Mouse (Mus musculus) lung, embryonic 14.5 days (tissue): Measurements from ENCODE around the gene H2-Ke6. TPM values are rescaled to one million over a fixed set of nuclear protein-coding genes. Genes with fewer than 3 reads are reported as not detected.
"Not testable (repeated sequence)": the region's sequence is repeated elsewhere in the genome, so short reads cannot be mapped to it uniquely, and the experiment has no call there.

Experiments
- ATAC-seq: fragments of 200-750 bp; cut with Nextera tagmentation; 2 replicates; pipeline ENCODE4 v1.8.0; 2017; ENCODE audit warnings: mild to moderate bottlenecking, moderate TSS enrichment, moderate library complexity; ENCODE audit not compliant: insufficient read depth
- DNase-seq: peaks from one replicate; pipeline ENCODE4 v3.0.0-alpha.2; 2015
- H3K27ac ChIP-seq: fragments of 300-500 bp; sonication (generic); 2 replicates; pipeline ENCODE4 v1.5.1; 2014; ENCODE audit warnings: low read depth, mild to moderate bottlenecking, moderate library complexity
- H3K27me3 ChIP-seq: fragments of 300-500 bp; sonication (generic); 2 replicates; pipeline ENCODE4 v1.6.1; 2014; ENCODE audit warnings: low read length, control low read depth; ENCODE audit not compliant: insufficient read depth
- H3K36me3 ChIP-seq: fragments of 300-500 bp; sonication (generic); 2 replicates; pipeline ENCODE4 v1.6.1; 2014; ENCODE audit warnings: control low read depth; ENCODE audit not compliant: insufficient read depth
- H3K4me1 ChIP-seq: fragments of 300-500 bp; sonication (generic); 2 replicates; pipeline ENCODE4 v1.6.1; 2014; ENCODE audit warnings: antibody characterized with exemption, control low read depth; ENCODE audit not compliant: insufficient read depth
- H3K4me2 ChIP-seq: fragments of 300-500 bp; sonication (generic); 2 replicates; pipeline ENCODE4 v1.6.1; 2014; ENCODE audit warnings: mild to moderate bottlenecking
- H3K4me3 ChIP-seq: fragments of 300-500 bp; sonication (generic); 2 replicates; pipeline ENCODE4 v1.5.1; 2014; ENCODE audit warnings: low read depth, low read length
- H3K9ac ChIP-seq: fragments of 300-500 bp; sonication (generic); 2 replicates; pipeline ENCODE4 v1.6.1; 2014
- H3K9me3 ChIP-seq: fragments of 300-500 bp; sonication (generic); 2 replicates; pipeline ENCODE4 v1.6.1; 2016; ENCODE audit warnings: low read depth, low read length, control low read depth
- CTCF ChIP-seq: IDR thresholded peaks from 2 replicates; pipeline ENCODE4 v1.5.1; 2016; ENCODE audit warnings: antibody characterized with exemption, low read depth
- WGBS: fragments of 180-500 bp; shearing (Covaris S2); extraction: QIAGEN DNeasy Blood & Tissue Kit; methylation state at CpG from one replicate; pipeline ENCODE4 v1.1.7; 2014; 5-methylcytosine and 5-hydroxymethylcytosine counted together
- polyA plus RNA-seq: library from polyadenylated mRNA; unstranded; fragments of >200 nt; fragmentation: Nextera tagmentation; extraction: Ambion mirVana; gene quantifications from 2 replicates; pipeline ENCODE4 v1.2.1, GENCODE M21; 2014

The H2-Ke6 gene
- polyA plus RNA-seq, 1 experiment from 2014 or later, result 40.6 TPM

DNA sequence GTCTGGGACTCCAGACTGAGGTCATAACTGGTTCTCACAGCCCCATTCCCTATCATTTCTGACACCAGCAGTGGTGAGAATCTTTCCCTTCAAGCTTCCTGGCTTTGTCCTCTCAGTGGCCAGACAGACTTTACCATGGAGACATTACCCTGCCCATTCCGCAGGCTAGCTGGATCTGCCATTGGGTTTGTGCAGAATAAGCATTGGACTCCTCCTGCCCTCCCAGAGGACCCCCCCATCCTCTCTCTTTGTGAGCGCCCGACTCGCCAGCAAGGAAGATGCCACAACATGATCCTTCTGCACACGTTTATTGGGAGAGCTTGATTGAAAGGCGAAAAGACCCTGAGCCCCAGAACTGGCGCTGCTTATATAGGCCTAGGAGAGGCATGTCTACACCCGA, 14.4 kb downstream of the H2-Ke6 start:
- ATAC-seq, result no peak
- 89% methylated on average over 8 of the region's 8 CpGs for WGBS
- TF ChIP-seq CTCF, result no peak

DNA sequence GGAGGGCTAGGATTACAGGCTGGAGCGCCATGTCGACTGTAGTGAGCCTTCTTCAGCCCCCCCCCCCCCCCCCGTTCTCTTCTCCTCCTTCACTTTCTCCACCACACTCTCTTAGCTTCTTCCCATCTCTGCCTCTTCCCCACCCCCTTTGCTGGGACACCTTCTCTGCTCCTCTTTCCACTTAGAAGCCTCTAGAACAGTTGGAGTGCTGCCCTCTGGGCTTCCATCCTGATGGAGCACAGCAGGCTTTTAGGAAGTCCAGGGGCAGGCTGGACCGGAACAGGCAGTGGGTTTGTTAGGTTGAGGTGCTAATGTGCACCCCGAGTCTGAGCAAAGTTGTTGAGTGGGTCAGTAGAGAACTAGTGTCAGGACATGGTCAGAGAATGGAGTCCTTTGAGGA, 17.7 kb downstream of the H2-Ke6 start:
- Histone ChIP-seq H3K4me2 (no peak overlapping the region), H3K27me3 (no peaks in the 10 kb centered on the region), H3K27ac (no peak overlapping the region), H3K4me1 (no peaks in the 10 kb centered on the region), H3K4me3 (no peak overlapping the region), H3K36me3 (no peaks in the 10 kb centered on the region), H3K9ac (no peak overlapping the region), H3K9me3 (no peaks in the 10 kb centered on the region)
- DNase-seq (no peak), ATAC-seq (no peak)
- WGBS, result 57% methylated on average over 4 of the region's 5 CpGs
- TF ChIP-seq CTCF, result no peak

More for the DNA sequence above, 14.4 kb downstream of the H2-Ke6 start:
- no peak for DNase-seq
- H3K4me2 ChIP-seq, result no peak overlapping the region
- no peak overlapping the region for H3K9ac ChIP-seq
- no peaks in the 10 kb centered on the region for H3K36me3 ChIP-seq
- H3K27ac ChIP-seq, result no peak overlapping the region
- no peak overlapping the region for H3K4me3 ChIP-seq
- H3K27me3 ChIP-seq, result no peaks in the 10 kb centered on the region
- H3K9me3 ChIP-seq, result no peaks in the 10 kb centered on the region
- no peaks in the 10 kb centered on the region for H3K4me1 ChIP-seq

DNA sequence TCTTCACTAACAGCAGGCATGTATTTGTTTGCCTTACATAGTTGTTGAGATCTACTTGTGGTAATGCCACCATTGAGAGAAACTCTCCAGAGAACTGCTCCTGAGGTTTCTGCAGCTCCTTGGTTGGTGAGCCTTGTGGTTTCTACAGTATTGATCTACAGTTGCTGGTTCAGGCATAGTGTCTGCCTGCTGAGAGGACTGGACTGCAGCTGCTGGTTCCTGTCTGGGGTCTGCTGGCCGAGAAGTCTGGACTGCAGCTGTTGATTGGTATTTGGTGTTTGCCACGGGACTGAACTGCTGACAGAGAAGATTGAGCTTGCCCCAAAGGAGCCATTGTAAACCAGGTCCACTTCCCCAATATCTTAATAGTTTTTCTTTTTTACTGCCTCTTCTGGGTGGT, 21.3 kb downstream of the H2-Ke6 start:
- no peak for TF ChIP-seq CTCF
- Histone ChIP-seq H3K36me3 (no peaks in the 10 kb centered on the region), H3K9me3 (no peaks in the 10 kb centered on the region), H3K4me3 (no peak overlapping the region), H3K27me3 (0 out of 2 replicates have a peak, but pooled peaks cover 3% of the 10 kb centered on the region), H3K27ac (no peak overlapping the region), H3K9ac (no peak overlapping the region), H3K4me2 (no peak overlapping the region), H3K4me1 (no peaks in the 10 kb centered on the region)
- ATAC-seq (no peak), DNase-seq (no peak)
- WGBS, result 32% methylated on average over 2 of the region's 2 CpGs

DNA sequence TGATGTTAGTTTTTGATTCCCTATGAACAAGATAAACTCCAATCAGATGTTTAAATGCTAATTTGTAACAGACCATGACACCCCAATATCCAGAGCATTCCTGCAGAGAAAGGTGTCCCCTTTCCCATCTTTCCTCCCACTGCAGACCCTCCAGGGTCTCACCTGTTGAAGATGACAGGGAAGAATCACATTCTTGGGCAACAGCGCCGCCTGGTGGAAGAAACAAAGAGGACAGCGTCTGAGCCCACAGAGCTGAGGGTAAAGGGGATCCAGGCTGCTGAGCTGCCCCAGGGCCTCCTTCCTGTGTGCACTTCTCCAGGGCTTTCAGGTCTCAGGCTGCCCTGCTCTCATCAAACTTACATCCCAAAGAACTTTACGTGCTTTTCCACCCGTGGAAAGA, 24.4 kb downstream of the H2-Ke6 start:
- no peaks in the 10 kb centered on the region for H3K4me1 ChIP-seq
- no peaks in the 10 kb centered on the region for H3K9me3 ChIP-seq
- peak; percentile 81 for TF ChIP-seq CTCF
- no peak overlapping the region for H3K4me3 ChIP-seq
- no peak overlapping the region for H3K27ac ChIP-seq
- no peak overlapping the region for H3K4me2 ChIP-seq
- ATAC-seq (no peak), DNase-seq (peak; percentile 68)
- H3K9ac ChIP-seq, result no peak overlapping the region
- whole genome bisulfite sequencing, result 3% methylated on average over 5 of the region's 5 CpGs
- peaks cover 22% of the 10 kb centered on the region for H3K27me3 ChIP-seq
- H3K36me3 ChIP-seq, result no peaks in the 10 kb centered on the region

DNA sequence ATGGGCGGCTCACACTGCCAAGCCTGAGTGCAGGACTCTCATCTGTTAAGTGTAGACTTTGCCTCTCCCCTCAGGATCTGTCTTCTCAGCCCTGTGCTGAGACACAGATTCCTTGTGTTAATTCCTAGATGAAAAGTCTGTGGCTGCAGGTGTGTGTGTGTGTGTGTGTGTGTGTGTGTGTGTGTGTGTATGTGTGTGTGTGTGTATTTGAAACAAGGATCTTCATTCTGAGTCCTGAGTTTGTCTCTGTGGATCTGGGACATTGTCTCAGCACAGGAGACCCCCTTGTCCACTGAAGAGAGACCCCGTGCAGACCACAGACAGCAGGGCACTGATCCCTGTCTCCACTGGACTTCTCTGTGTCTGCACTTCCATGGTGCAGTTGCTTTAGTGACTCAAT, 27.1 kb downstream of the H2-Ke6 start:
- Histone ChIP-seq H3K27me3 (peaks cover 22% of the 10 kb centered on the region), H3K4me3 (peak overlapping the region; percentile 52; the same call in 1 of the 2 replicates)
- DNase-seq, H3K9ac ChIP-seq, H3K36me3 ChIP-seq, H3K4me2 ChIP-seq, H3K4me1 ChIP-seq, ATAC-seq, H3K27ac ChIP-seq, H3K9me3 ChIP-seq: not testable (repeated sequence)
- 42% methylated on average over 2 of the region's 2 CpGs for WGBS

DNA sequence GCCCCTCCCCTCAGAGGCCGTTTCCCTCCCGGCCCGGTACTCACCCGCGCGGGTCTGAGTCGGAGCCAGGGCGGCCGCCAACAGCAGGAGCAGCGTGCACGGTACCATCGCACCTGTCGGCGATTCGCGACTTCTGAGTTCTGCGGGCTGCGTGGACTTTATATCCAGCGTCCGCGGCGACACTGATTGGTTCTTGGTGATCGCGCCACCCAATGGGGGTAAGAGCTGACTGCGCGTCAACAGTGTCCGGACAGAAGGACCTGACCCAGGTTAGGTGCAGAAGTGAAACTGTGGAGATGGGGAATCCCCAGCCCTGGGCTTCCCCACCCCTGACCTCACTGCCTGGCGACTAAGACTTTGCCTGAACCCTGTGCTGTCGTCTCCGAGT, 27.7 kb downstream of the H2-Ke6 start, which contains the start of gene H2-K1:
TSS of gene H2-K1 (minus strand) at position 198 of the 388 bp plus-strand sequence.
- DNase-seq (peak; percentile 83), ATAC-seq (peak; percentile 83)
- WGBS, result 1% methylated on average over 28 of the region's 30 CpGs
- TF ChIP-seq CTCF, result no peak
- no peaks in the 10 kb centered on the region for H3K36me3 ChIP-seq
- peak within 1 kb of the TSS; percentile 52 for H3K4me3 ChIP-seq
- H3K9ac ChIP-seq, result peak within 1 kb of the TSS; percentile 53
- peaks cover 22% of the 10 kb centered on the region for H3K27me3 ChIP-seq
- no peaks in the 10 kb centered on the region for H3K4me1 ChIP-seq
- H3K4me2 ChIP-seq, result peak within 1 kb of the TSS; percentile 93
- no peak within 1 kb of the TSS for H3K27ac ChIP-seq
- H3K9me3 ChIP-seq, result no peaks in the 10 kb centered on the region

DNA sequence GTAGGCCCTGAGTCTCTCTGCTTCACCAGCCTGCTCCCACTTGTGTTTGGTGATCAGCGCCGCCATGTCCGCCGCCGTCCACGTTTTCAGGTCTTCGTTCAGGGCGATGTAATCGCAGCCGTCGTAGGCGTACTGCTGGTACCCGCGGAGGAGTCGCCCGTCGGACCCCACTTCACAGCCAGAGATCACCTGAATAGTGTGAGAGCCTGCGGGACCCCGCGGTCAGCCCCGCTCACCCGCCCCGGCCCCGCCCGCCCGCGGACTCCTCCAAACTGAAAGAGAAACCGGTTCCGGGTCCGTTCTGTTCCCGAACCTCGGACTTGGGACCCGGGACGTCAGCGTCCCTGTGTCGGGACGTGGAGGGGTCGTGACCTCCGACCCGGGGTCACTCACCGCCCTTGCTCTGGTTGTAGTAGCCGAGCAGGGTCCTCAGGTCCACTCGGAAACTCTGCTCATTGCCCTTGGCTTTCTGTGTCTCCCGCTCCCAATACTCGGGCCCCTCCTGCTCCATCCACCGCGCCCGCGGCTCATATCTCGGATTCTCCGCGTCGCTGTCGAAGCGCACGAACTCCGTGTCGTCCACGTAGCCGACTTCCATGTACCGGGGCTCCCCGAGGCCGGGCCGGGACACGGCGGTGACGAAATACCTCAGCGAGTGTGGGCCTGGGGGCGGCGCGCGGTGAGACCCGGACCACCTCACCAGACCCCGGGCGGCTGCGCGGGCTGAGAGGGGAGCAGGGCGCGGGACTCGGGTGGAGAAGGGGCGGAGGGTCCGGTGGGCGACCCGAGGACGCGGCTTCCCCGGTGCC, 28.3 kb downstream of the H2-Ke6 start:
- ATAC-seq, result peak; percentile 31; the same call in 1 of the 2 replicates
- WGBS, result 2% methylated on average over 86 of the region's 87 CpGs
- Histone ChIP-seq H3K4me2 (peak overlapping the region; percentile 93), H3K4me1 (no peaks in the 10 kb centered on the region), H3K27me3 (peaks cover 22% of the 10 kb centered on the region), H3K27ac (no peak overlapping the region), H3K4me3 (peak overlapping the region; percentile 52), H3K9ac (peak overlapping the region; percentile 53), H3K9me3 (no peaks in the 10 kb centered on the region), H3K36me3 (no peaks in the 10 kb centered on the region)
- DNase-seq, result peak; percentile 11
- TF ChIP-seq CTCF, result no peak

DNA sequence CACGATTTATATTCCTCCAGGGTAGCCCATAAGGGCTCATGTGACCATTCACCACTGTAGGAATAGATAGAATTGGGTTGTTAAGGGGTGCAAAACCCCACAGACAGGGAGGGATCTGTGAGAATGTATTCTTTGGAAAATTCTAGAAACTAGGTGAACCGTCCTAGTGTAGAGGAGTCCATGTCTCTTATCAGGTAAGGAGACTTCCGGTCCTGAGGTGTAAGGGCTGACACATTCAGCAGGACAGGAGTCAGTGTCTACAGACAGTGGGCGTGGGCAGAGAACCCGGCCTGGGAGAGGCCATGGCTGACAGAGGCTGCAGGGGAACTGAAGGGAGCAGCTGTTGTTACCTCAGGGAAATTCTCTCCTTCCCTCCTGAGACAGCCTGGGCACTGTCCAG, 29.2 kb downstream of the H2-Ke6 start:
- H3K36me3 ChIP-seq, ATAC-seq, H3K4me3 ChIP-seq, H3K4me2 ChIP-seq, H3K9me3 ChIP-seq, H3K27ac ChIP-seq, DNase-seq, H3K9ac ChIP-seq, H3K4me1 ChIP-seq: not testable (repeated sequence)
- peaks cover 22% of the 10 kb centered on the region for H3K27me3 ChIP-seq
- 35% methylated on average over 5 of the region's 5 CpGs for WGBS

DNA sequence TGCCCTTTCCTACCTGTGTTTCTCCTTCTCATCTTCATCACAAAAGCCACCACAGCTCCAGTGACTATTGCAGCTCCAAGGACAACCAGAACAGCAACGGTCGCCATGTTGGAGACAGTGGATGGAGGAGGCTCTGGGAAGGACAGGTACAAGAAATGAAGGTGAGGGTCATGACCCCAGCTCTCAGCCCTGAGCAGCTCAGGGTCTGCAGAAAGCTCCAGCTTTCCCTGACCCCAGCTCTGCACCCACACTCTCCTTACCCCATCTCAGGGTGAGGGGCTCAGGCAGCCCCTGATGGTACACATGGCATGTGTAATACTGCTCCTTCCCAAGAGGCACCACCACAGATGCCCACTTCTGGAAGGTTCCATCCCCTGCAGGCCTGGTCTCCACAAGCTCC, 30.8 kb downstream of the H2-Ke6 start:
- WGBS, result 94% methylated on average over 2 of the region's 2 CpGs
- H3K9me3 ChIP-seq, DNase-seq, H3K4me2 ChIP-seq, H3K36me3 ChIP-seq, H3K4me3 ChIP-seq, ATAC-seq, H3K9ac ChIP-seq, H3K27ac ChIP-seq, H3K4me1 ChIP-seq: not testable (repeated sequence)
- peaks cover 22% of the 10 kb centered on the region for H3K27me3 ChIP-seq
